Mouse (Mus musculus): ENCODE data around the gene Olfr1340. TPM values are rescaled to one million over a fixed set of nuclear protein-coding genes. Genes with fewer than 3 reads are reported as not detected.

Olfr1340 gene
- polyA plus RNA-seq, 1 experiment: not detected

- DNase-seq (ENCODE audit: low read depth in 1 of 2, low spot score in 2 of 2): no peak
- H3K27me3 ChIP-seq (ENCODE audit: control insufficient read depth, insufficient read depth, low read length): no peaks in the 10 kb centered on the region
- no peak overlapping the region for H3K27ac ChIP-seq (ENCODE audit: insufficient read depth, low read length)
- H3K36me3 ChIP-seq (ENCODE audit: control insufficient read depth, insufficient read depth, low read length): no peaks in the 10 kb centered on the region
- H3K4me3 ChIP-seq (ENCODE audit: extremely low read depth, insufficient read depth, insufficient read length): no peak overlapping the region
- no peaks in the 10 kb centered on the region for H3K4me1 ChIP-seq (ENCODE audit: control insufficient read depth, insufficient read depth, insufficient read length)
- TF ChIP-seq POLR2A (IDR thresholded peaks at IDR 0.05; ENCODE audit: low read depth, low read length) (no peak), CTCF (IDR thresholded peaks at IDR 0.05; ENCODE audit: extremely low read depth, insufficient read depth, insufficient read length, insufficient replicate concordance) (no peak)
- WGBS: 58% methylated on average over 10 of the region's 10 CpGs
Observed at GRCm38 (mm10) chr4:118721742-118722483, 2.0 kb downstream of the Olfr1340 start.

DNA sequence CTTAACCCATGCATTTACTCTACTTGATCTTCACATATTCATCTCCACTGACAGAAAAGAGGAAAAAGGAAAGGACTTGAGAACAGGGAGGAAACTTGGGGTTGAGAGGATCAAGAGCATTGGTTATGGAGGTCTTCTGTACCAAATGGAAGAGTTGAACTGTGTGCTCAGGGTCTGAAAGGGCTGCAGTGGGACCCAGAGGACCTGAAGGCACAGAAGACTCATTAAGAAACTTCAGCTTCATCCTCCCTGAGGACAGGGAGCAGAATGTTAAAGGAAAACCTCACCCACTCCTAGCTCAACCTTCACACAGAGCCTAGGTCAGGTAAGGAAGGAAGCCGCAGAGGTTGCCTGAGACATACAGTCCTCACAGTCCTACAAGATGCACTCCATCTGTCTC, 11.9 kb downstream of the Olfr1340 start, which contains the start of gene Olfr1339:
TSS of gene Olfr1339 (plus strand) at position 301 of the 400 bp plus-strand sequence.
- Histone ChIP-seq H3K4me1 (ENCODE audit: control insufficient read depth, insufficient read depth, insufficient read length) (no peaks in the 10 kb centered on the region), H3K27me3 (ENCODE audit: control insufficient read depth, insufficient read depth, low read length) (no peaks in the 10 kb centered on the region), H3K27ac (ENCODE audit: insufficient read depth, low read length) (no peak within 1 kb of the TSS), H3K4me3 (ENCODE audit: extremely low read depth, insufficient read depth, insufficient read length) (no peak within 1 kb of the TSS), H3K36me3 (ENCODE audit: control insufficient read depth, insufficient read depth, low read length) (no peaks in the 10 kb centered on the region)
- TF ChIP-seq CTCF (IDR thresholded peaks at IDR 0.05; ENCODE audit: extremely low read depth, insufficient read depth, insufficient read length, insufficient replicate concordance) (no peak), POLR2A (IDR thresholded peaks at IDR 0.05; ENCODE audit: low read depth, low read length) (no peak)
- 85% methylated on average over 1 of the region's 1 CpGs for WGBS
- no peak for DNase-seq (ENCODE audit: low read depth in 1 of 2, low spot score in 2 of 2)

DNA sequence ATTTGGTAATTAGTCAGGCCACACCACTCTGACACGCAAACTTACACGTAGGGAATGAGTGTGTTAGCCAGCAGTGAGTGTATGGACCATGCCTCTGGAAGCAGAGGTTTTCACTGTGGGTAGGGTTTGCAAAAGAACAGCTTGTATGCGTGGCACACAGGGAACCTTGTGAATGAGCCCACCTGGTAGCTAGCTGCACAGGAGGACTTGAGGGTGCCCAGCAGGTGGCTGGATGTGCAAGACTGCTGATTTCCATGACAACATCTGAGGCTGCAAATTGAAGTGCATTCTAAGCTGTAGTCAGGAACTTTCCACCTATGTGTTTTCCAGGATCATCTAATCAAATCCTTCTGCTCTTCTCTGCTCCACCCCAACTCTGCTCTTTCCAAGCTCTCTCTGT, 19.6 kb downstream of the Olfr1340 start:
- TF ChIP-seq POLR2A (IDR thresholded peaks at IDR 0.05; ENCODE audit: low read depth, low read length) (no peak), CTCF (IDR thresholded peaks at IDR 0.05; ENCODE audit: extremely low read depth, insufficient read depth, insufficient read length, insufficient replicate concordance) (no peak)
- Histone ChIP-seq H3K4me3 (ENCODE audit: extremely low read depth, insufficient read depth, insufficient read length) (no peak overlapping the region), H3K36me3 (ENCODE audit: control insufficient read depth, insufficient read depth, low read length) (no peaks in the 10 kb centered on the region), H3K4me1 (ENCODE audit: control insufficient read depth, insufficient read depth, insufficient read length) (no peaks in the 10 kb centered on the region), H3K27me3 (ENCODE audit: control insufficient read depth, insufficient read depth, low read length) (no peaks in the 10 kb centered on the region), H3K27ac (ENCODE audit: insufficient read depth, low read length) (no peak overlapping the region)
- 58% methylated on average over 3 of the region's 3 CpGs for WGBS
- DNase-seq (ENCODE audit: low read depth in 1 of 2, low spot score in 2 of 2): no peak

- TF ChIP-seq POLR2A (IDR thresholded peaks at IDR 0.05; ENCODE audit: low read depth, low read length) (no peak), CTCF (IDR thresholded peaks at IDR 0.05; ENCODE audit: extremely low read depth, insufficient read depth, insufficient read length, insufficient replicate concordance) (no peak)
- H3K27ac ChIP-seq (ENCODE audit: insufficient read depth, low read length): no peak overlapping the region
- H3K27me3 ChIP-seq (ENCODE audit: control insufficient read depth, insufficient read depth, low read length): no peaks in the 10 kb centered on the region
- no peaks in the 10 kb centered on the region for H3K36me3 ChIP-seq (ENCODE audit: control insufficient read depth, insufficient read depth, low read length)
- H3K4me3 ChIP-seq (ENCODE audit: extremely low read depth, insufficient read depth, insufficient read length): no peak overlapping the region
- no peak for DNase-seq (ENCODE audit: low read depth in 1 of 2, low spot score in 2 of 2)
- WGBS: 16% methylated on average over 11 of the region's 11 CpGs
- H3K4me1 ChIP-seq (ENCODE audit: control insufficient read depth, insufficient read depth, insufficient read length): no peaks in the 10 kb centered on the region
Observed at GRCm38 (mm10) chr4:118740988-118741698, 21.2 kb downstream of the Olfr1340 start.

- no peaks in the 10 kb centered on the region for H3K27me3 ChIP-seq (ENCODE audit: control insufficient read depth, insufficient read depth, low read length)
- DNase-seq (ENCODE audit: low read depth in 1 of 2, low spot score in 2 of 2): no peak
- no peaks in the 10 kb centered on the region for H3K36me3 ChIP-seq (ENCODE audit: control insufficient read depth, insufficient read depth, low read length)
- H3K27ac ChIP-seq (ENCODE audit: insufficient read depth, low read length): no peak overlapping the region
- TF ChIP-seq POLR2A (IDR thresholded peaks at IDR 0.05; ENCODE audit: low read depth, low read length) (no peak), CTCF (IDR thresholded peaks at IDR 0.05; ENCODE audit: extremely low read depth, insufficient read depth, insufficient read length, insufficient replicate concordance) (no peak)
- WGBS: 21% methylated on average over 16 of the region's 16 CpGs
- H3K4me3 ChIP-seq (ENCODE audit: extremely low read depth, insufficient read depth, insufficient read length): no peak overlapping the region
- H3K4me1 ChIP-seq (ENCODE audit: control insufficient read depth, insufficient read depth, insufficient read length): no peaks in the 10 kb centered on the region
Observed at GRCm38 (mm10) chr4:118741881-118742280, 21.9 kb downstream of the Olfr1340 start.

- 85% methylated on average over 1 of the region's 1 CpGs for WGBS
- TF ChIP-seq POLR2A (IDR thresholded peaks at IDR 0.05; ENCODE audit: low read depth, low read length): no peak
- TF ChIP-seq CTCF (IDR thresholded peaks at IDR 0.05; ENCODE audit: extremely low read depth, insufficient read depth, insufficient read length, insufficient replicate concordance): no peak
- Histone ChIP-seq H3K4me1 (ENCODE audit: control insufficient read depth, insufficient read depth, insufficient read length) (no peaks in the 10 kb centered on the region), H3K27me3 (ENCODE audit: control insufficient read depth, insufficient read depth, low read length) (no peaks in the 10 kb centered on the region), H3K36me3 (ENCODE audit: control insufficient read depth, insufficient read depth, low read length) (no peaks in the 10 kb centered on the region), H3K4me3 (ENCODE audit: extremely low read depth, insufficient read depth, insufficient read length) (no peak within 1 kb of the TSS), H3K27ac (ENCODE audit: insufficient read depth, low read length) (no peak within 1 kb of the TSS)
- DNase-seq (ENCODE audit: low read depth in 1 of 2, low spot score in 2 of 2): no peak
Observed at GRCm38 (mm10) chr4:118758637-118759036, 38.7 kb downstream of the Olfr1340 start, which contains the start of gene Olfr1338. Olfr1338 (minus strand) TSS chr4:118758737.

Other genes with a start within 250 kb of the Olfr1340 start
- gene Tie1, start 230.1 kb upstream of the Olfr1340 start, polyA plus RNA-seq (2012; rRNA removed): 28.3 and 31.8 TPM in 2 replicates
- 1.5 and 1.7 TPM in 2 replicates for gene 2610528J11Rik, start 193.1 kb upstream of the Olfr1340 start, polyA plus RNA-seq (2012; rRNA removed)
- gene Tmem125, start 176.1 kb upstream of the Olfr1340 start, polyA plus RNA-seq (2012; rRNA removed): 0.54 and 0.79 TPM in 2 replicates
- gene Cfap57, start 99.4 kb upstream of the Olfr1340 start, polyA plus RNA-seq (2012; rRNA removed): not detected in 2 replicates
- gene Ebna1bp2, start 99.3 kb upstream of the Olfr1340 start, polyA plus RNA-seq (2012; rRNA removed): 17.5 and 18.5 TPM in 2 replicates
- not detected in 2 replicates for gene Olfr62, start 61.2 kb upstream of the Olfr1340 start, polyA plus RNA-seq (2012; rRNA removed)
- gene Olfr1342, start 27.4 kb upstream of the Olfr1340 start, polyA plus RNA-seq (2012; rRNA removed): 0.18 TPM in 1 of 2 replicates, not detected in the other
- gene Olfr1341, start 16.6 kb upstream of the Olfr1340 start, polyA plus RNA-seq (2012; rRNA removed): not detected in 2 replicates
- gene Olfr1339, start 12.0 kb downstream of the Olfr1340 start, polyA plus RNA-seq (2012; rRNA removed): not detected in 2 replicates
- not detected in 2 replicates for gene Olfr1338, start 38.6 kb downstream of the Olfr1340 start, polyA plus RNA-seq (2012; rRNA removed)
- gene Olfr1337, start 62.4 kb downstream of the Olfr1340 start, polyA plus RNA-seq (2012; rRNA removed): not detected in 2 replicates
- gene Olfr1335, start 89.8 kb downstream of the Olfr1340 start, polyA plus RNA-seq (2012; rRNA removed): not detected in 2 replicates
- not detected in 2 replicates for gene Olfr1333, start 116.1 kb downstream of the Olfr1340 start, polyA plus RNA-seq (2012; rRNA removed)
- not detected in 2 replicates for gene Olfr1331, start 144.5 kb downstream of the Olfr1340 start, polyA plus RNA-seq (2012; rRNA removed)
- gene Olfr1330, start 168.5 kb downstream of the Olfr1340 start, polyA plus RNA-seq (2012; rRNA removed): not detected in 2 replicates
- not detected in 2 replicates for gene Olfr1329, start 197.3 kb downstream of the Olfr1340 start, polyA plus RNA-seq (2012; rRNA removed)
- not detected in 2 replicates for gene Olfr1328, start 218.5 kb downstream of the Olfr1340 start, polyA plus RNA-seq (2012; rRNA removed)
- not detected in 2 replicates for gene Lao1, start 241.4 kb downstream of the Olfr1340 start, polyA plus RNA-seq (2012; rRNA removed)

Data from spleen, adult 2 months (tissue).